Mouse (Mus musculus) CH12.LX (cell line): ENCODE data around the gene Orc1.

ENCODE experiments used
- CHD1 ChIP-seq: IDR thresholded peaks from 2 replicates; pipeline ENCODE4 v1.6.1; 2012; ENCODE audit warnings: low read depth, low read length, improper control_type of control experiment, inconsistent platforms
- CTCF ChIP-seq, 2 experiments: IDR thresholded peaks in 1 of 2; conservative IDR thresholded peaks in 1 of 2; 2 replicates each; pipeline ENCODE4 v1.5.1; 2011 to 2012; ENCODE audit warnings: low read depth in 2 of 2, low read length in 2 of 2, improper control_type of control experiment in 1 of 2, inconsistent platforms in 1 of 2, mild to moderate bottlenecking in 1 of 2, moderate library complexity in 1 of 2
- E2F4 ChIP-seq: IDR thresholded peaks from 2 replicates; pipeline ENCODE4 v1.6.1; 2011; ENCODE audit warnings: low read depth, low read length, improper control_type of control experiment; ENCODE audit not compliant: insufficient replicate concordance
- GABPA ChIP-seq: IDR thresholded peaks from 2 replicates; pipeline ENCODE4 v1.6.1; 2012; ENCODE audit warnings: low read depth, low read length, improper control_type of control experiment, inconsistent platforms; ENCODE audit not compliant: insufficient replicate concordance
- JUND ChIP-seq: conservative IDR thresholded peaks from 2 replicates; pipeline ENCODE4 v1.6.1; 2011; ENCODE audit warnings: low read depth, low read length, improper control_type of control experiment
- NELFE ChIP-seq: IDR thresholded peaks from 2 replicates; pipeline ENCODE4 v1.6.1; 2011; ENCODE audit warnings: low read depth, low read length, improper control_type of control experiment
- POLR2A ChIP-seq: IDR thresholded peaks from 2 replicates; pipeline ENCODE4 v1.6.1; 2011; ENCODE audit warnings: low read depth, mild to moderate bottlenecking, improper control_type of control experiment, low read length
- POLR2AphosphoS2 ChIP-seq: IDR thresholded peaks from 2 replicates; pipeline ENCODE4 v1.6.1; 2011; ENCODE audit warnings: low read depth, low read length, improper control_type of control experiment
- RAD21 ChIP-seq: IDR thresholded peaks from 2 replicates; pipeline ENCODE4 v1.6.1; 2011; ENCODE audit warnings: low read depth, mild to moderate bottlenecking, low read length, improper control_type of control experiment, moderate library complexity
- SIN3A ChIP-seq: IDR thresholded peaks from 2 replicates; pipeline ENCODE4 v1.6.1; 2012; ENCODE audit warnings: low read length, improper control_type of control experiment, inconsistent platforms
- USF2 ChIP-seq: conservative IDR thresholded peaks from 2 replicates; pipeline ENCODE4 v1.6.1; 2011; ENCODE audit warnings: low read depth, low read length, improper control_type of control experiment
- ZC3H11A ChIP-seq: IDR thresholded peaks from 2 replicates; pipeline ENCODE4 v1.6.1; 2012; ENCODE audit warnings: low read depth, mild to moderate bottlenecking, inconsistent platforms, low read length, improper control_type of control experiment
- ZNF384 ChIP-seq: IDR thresholded peaks from 2 replicates; pipeline ENCODE4 v1.6.1; 2012; ENCODE audit warnings: low read depth, low read length, improper control_type of control experiment, inconsistent platforms

DNA sequence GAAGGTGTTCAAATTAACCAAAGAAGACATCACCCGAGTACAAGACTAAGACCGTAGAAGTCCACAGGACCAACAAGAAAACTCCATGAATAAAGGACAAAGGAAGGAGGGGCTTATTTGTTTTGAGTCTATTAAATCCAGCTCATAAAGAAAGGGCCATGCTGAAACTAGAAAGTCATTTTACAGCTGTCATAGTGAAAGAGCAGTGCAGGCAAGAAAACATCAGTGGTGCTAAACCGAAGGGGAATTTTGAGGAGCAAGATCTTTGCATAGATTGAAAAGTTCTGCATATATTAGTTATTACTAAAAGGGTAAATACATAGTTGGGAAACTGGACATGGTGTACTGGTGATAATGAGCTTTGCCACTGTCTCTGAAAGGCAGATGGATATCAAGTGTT is 58.5 kb downstream of the Orc1 start:
- no peak for TF ChIP-seq CTCF (conservative IDR thresholded peaks at IDR 0.05 in 1 of 2, IDR thresholded peaks at IDR 0.05 in 1 of 2; ENCODE audit: low read depth in 2 of 2, low read length in 2 of 2)
- no peak for TF ChIP-seq POLR2A
- TF ChIP-seq SIN3A = peak; percentile 73
- TF ChIP-seq USF2 = no peak
- TF ChIP-seq JUND = peak; percentile 47; the same call in 1 of the 2 replicates
- no peak for TF ChIP-seq NELFE
- TF ChIP-seq ZNF384 = no peak
- TF ChIP-seq E2F4 = no peak
- TF ChIP-seq ZC3H11A = no peak
- TF ChIP-seq CHD1 = no peak
- no peak for TF ChIP-seq RAD21
- no peak for TF ChIP-seq GABPA
- no peak for TF ChIP-seq POLR2AphosphoS2
